Mouse (Mus musculus) heart, postnatal 0 days (tissue): ENCODE results near the gene Gda. TPM values are rescaled to one million over a fixed set of nuclear protein-coding genes. Genes with fewer than 3 reads are reported as not detected.

Source experiments
- ATAC-seq: fragments of 200-750 bp; cut with Nextera tagmentation; 2 replicates; pipeline ENCODE4 v1.8.0; 2017; ENCODE audit warnings: low read depth, moderate number of reproducible peaks, moderate library complexity; ENCODE audit not compliant: insufficient read depth
- DNase-seq: peaks from one replicate; pipeline ENCODE4 v3.0.0-alpha.2; 2016; ENCODE audit warnings: low spot score
- H3K27ac ChIP-seq: fragments of 300-500 bp; sonication (generic); 2 replicates; pipeline ENCODE4 v1.5.1; 2014; ENCODE audit warnings: low read depth, mild to moderate bottlenecking
- H3K27me3 ChIP-seq: fragments of 300-500 bp; sonication (generic); 2 replicates; pipeline ENCODE4 v1.6.1; 2014; ENCODE audit warnings: low read length, mixed read lengths; ENCODE audit not compliant: control insufficient read depth, insufficient read depth
- H3K36me3 ChIP-seq: fragments of 300-500 bp; sonication (generic); replicated peaks from 2 replicates; pipeline ENCODE4 v1.6.1; 2014; ENCODE audit warnings: low read length, mixed read lengths; ENCODE audit not compliant: control insufficient read depth, insufficient read depth
- H3K4me1 ChIP-seq: fragments of 300-500 bp; sonication (generic); 2 replicates; pipeline ENCODE4 v1.6.1; 2014; ENCODE audit warnings: antibody characterized with exemption; ENCODE audit not compliant: control insufficient read depth, insufficient read depth
- H3K4me2 ChIP-seq: fragments of 300-500 bp; sonication (generic); 2 replicates; pipeline ENCODE4 v1.6.1; 2014; ENCODE audit warnings: low read depth, mild to moderate bottlenecking, low read length, moderate library complexity
- H3K4me3 ChIP-seq: fragments of 300-500 bp; sonication (generic); 2 replicates; pipeline ENCODE4 v1.5.1; 2014; ENCODE audit warnings: low read depth, low read length
- H3K9ac ChIP-seq: fragments of 300-500 bp; sonication (generic); replicated peaks from 2 replicates; pipeline ENCODE4 v1.6.1; 2014; ENCODE audit warnings: low read depth, low read length, mixed read lengths
- H3K9me3 ChIP-seq: fragments of 300-500 bp; sonication (generic); replicated peaks from 2 replicates; pipeline ENCODE4 v1.6.1; 2016; ENCODE audit warnings: low read length; ENCODE audit not compliant: control insufficient read depth
- CTCF ChIP-seq: IDR thresholded peaks from 2 replicates; pipeline ENCODE4 v1.5.1; 2016; ENCODE audit warnings: antibody characterized with exemption, control low read depth, low read depth
- EP300 ChIP-seq: IDR thresholded peaks from 2 replicates; pipeline ENCODE4 v1.6.1; 2016; ENCODE audit warnings: antibody characterized with exemption, low read depth
- WGBS: fragments of 180-500 bp; shearing (Covaris S2); extraction: QIAGEN DNeasy Blood & Tissue Kit; methylation state at CpG from one replicate; pipeline ENCODE4 v1.1.7; 2014; 5-methylcytosine and 5-hydroxymethylcytosine counted together
- polyA plus RNA-seq: library from polyadenylated mRNA; unstranded; fragments of >200 nt; fragmentation: Nextera tagmentation; extraction: Ambion mirVana; gene quantifications from 2 replicates; pipeline ENCODE4 v1.2.1, GENCODE M21; 2015
- total RNA-seq: library from RNA; depleted of rRNA; stranded (reverse); fragments of >200 nt; gene quantifications from 2 replicates; pipeline ENCODE4 v1.2.3, GENCODE M21; 2014; ENCODE audit warnings: low replicate concordance

The Gda gene
- total and polyA plus RNA-seq, 2 experiments from 2014 or later, result 0.12 to 1.8 TPM

GRCm38 (mm10) chr19:21476782-21477181 lies 3.5 kb upstream of the Gda start:
- WGBS, result 68% methylated on average over 3 of the region's 3 CpGs
- no peaks in the 10 kb centered on the region for H3K36me3 ChIP-seq
- no peak for ATAC-seq
- H3K27me3 ChIP-seq, result peaks cover 16% of the 10 kb centered on the region
- H3K9ac ChIP-seq, result no peak overlapping the region
- TF ChIP-seq CTCF (no peak), EP300 (no peak)
- H3K4me3 ChIP-seq, result no peak overlapping the region
- no peak overlapping the region for H3K4me2 ChIP-seq
- no peaks in the 10 kb centered on the region for H3K9me3 ChIP-seq
- no peaks in the 10 kb centered on the region for H3K4me1 ChIP-seq
- no peak for DNase-seq
- H3K27ac ChIP-seq, result no peak overlapping the region

GRCm38 (mm10) chr19:21472121-21472780 lies 994 bp downstream of the Gda start:
- Histone ChIP-seq H3K36me3 (no peaks in the 10 kb centered on the region), H3K4me2 (peak overlapping the region; percentile 80), H3K27ac (no peak overlapping the region), H3K4me1 (no peaks in the 10 kb centered on the region), H3K9me3 (peaks cover 11% of the 10 kb centered on the region), H3K4me3 (peak overlapping the region; percentile 51), H3K27me3 (peaks cover 24% of the 10 kb centered on the region), H3K9ac (peak overlapping the region; percentile 28; the same call in 1 of the 2 replicates)
- ATAC-seq, result peak; percentile 57; the same call in 1 of the 2 replicates
- WGBS, result 2% methylated on average over 39 of the region's 48 CpGs
- TF ChIP-seq EP300 (no peak), CTCF (peak; percentile 40)
- DNase-seq, result peak; percentile 41

GRCm38 (mm10) chr19:21461221-21461960 lies 11.9 kb downstream of the Gda start:
- ATAC-seq (no peak), DNase-seq (no peak)
- Histone ChIP-seq H3K9me3 (no peaks in the 10 kb centered on the region), H3K27me3 (no peaks in the 10 kb centered on the region), H3K4me1 (no peaks in the 10 kb centered on the region), H3K9ac (no peak overlapping the region), H3K4me2 (no peak overlapping the region), H3K36me3 (no peaks in the 10 kb centered on the region), H3K4me3 (no peak overlapping the region), H3K27ac (no peak overlapping the region)
- TF ChIP-seq CTCF (no peak), EP300 (no peak)
- 67% methylated on average over 5 of the region's 5 CpGs for WGBS

GRCm38 (mm10) chr19:21457461-21457860 lies 15.8 kb downstream of the Gda start:
- no peak for DNase-seq
- 61% methylated on average over 4 of the region's 4 CpGs for WGBS
- no peak overlapping the region for H3K9ac ChIP-seq

GRCm38 (mm10) chr19:21441787-21442186 lies 31.5 kb downstream of the Gda start:
- WGBS, result 72% methylated on average over 3 of the region's 3 CpGs
- no peak overlapping the region for H3K9ac ChIP-seq
- no peak for ATAC-seq

More at GRCm38 (mm10) chr19:21457461-21457860, 15.8 kb downstream of the Gda start:
- no peak for ATAC-seq
- Histone ChIP-seq H3K4me2 (no peak overlapping the region), H3K9me3 (no peaks in the 10 kb centered on the region), H3K36me3 (no peaks in the 10 kb centered on the region), H3K4me1 (no peaks in the 10 kb centered on the region), H3K4me3 (no peak overlapping the region), H3K27ac (no peak overlapping the region), H3K27me3 (no peaks in the 10 kb centered on the region)
- TF ChIP-seq CTCF, result no peak
- no peak for TF ChIP-seq EP300

More at GRCm38 (mm10) chr19:21441787-21442186, 31.5 kb downstream of the Gda start:
- H3K4me3 ChIP-seq, result no peak overlapping the region
- H3K4me2 ChIP-seq, result no peak overlapping the region
- H3K27me3 ChIP-seq, result no peaks in the 10 kb centered on the region
- no peaks in the 10 kb centered on the region; the same call in 1 of the 2 replicates for H3K4me1 ChIP-seq
- H3K9me3 ChIP-seq, result no peaks in the 10 kb centered on the region
- H3K36me3 ChIP-seq, result no peaks in the 10 kb centered on the region
- TF ChIP-seq CTCF (no peak), EP300 (no peak)
- no peak for DNase-seq
- H3K27ac ChIP-seq, result no peak overlapping the region
